Mouse (Mus musculus) midbrain, postnatal 0 days (tissue): ENCODE measurements around the gene Cpm. TPM values are rescaled to one million over a fixed set of nuclear protein-coding genes. Genes with fewer than 3 reads are reported as not detected.
"Not testable (repeated sequence)": the region's sequence is repeated elsewhere in the genome, so short reads cannot be mapped to it uniquely, and the experiment has no call there.

ENCODE experiments used
- ATAC-seq: fragments of 200-750 bp; cut with Nextera tagmentation; 2 replicates; pipeline ENCODE4 v1.8.0; 2017; ENCODE audit warnings: moderate number of reproducible peaks, mild to moderate bottlenecking, moderate TSS enrichment, moderate library complexity; ENCODE audit not compliant: low FRiP score
- DNase-seq: peaks from one replicate; pipeline ENCODE4 v3.0.0-alpha.2; 2015; ENCODE audit warnings: low spot score
- H3K27ac ChIP-seq: fragments of 300-500 bp; sonication (generic); 2 replicates; pipeline ENCODE4 v1.5.1; 2014; ENCODE audit warnings: low read depth, mild to moderate bottlenecking, low read length, mixed read lengths
- H3K27me3 ChIP-seq: fragments of 300-500 bp; sonication (generic); 2 replicates; pipeline ENCODE4 v1.6.1; 2014; ENCODE audit warnings: low read length, control low read depth, mixed read lengths; ENCODE audit not compliant: insufficient read depth
- H3K36me3 ChIP-seq: fragments of 300-500 bp; sonication (generic); 2 replicates; pipeline ENCODE4 v1.6.1; 2014; ENCODE audit warnings: low read length, control low read depth, mixed read lengths; ENCODE audit not compliant: insufficient read depth
- H3K4me1 ChIP-seq: fragments of 300-500 bp; sonication (generic); 2 replicates; pipeline ENCODE4 v1.6.1; 2014; ENCODE audit warnings: mild to moderate bottlenecking, control low read depth, antibody characterized with exemption, low read length, mixed read lengths; ENCODE audit not compliant: insufficient read depth
- H3K4me2 ChIP-seq: fragments of 300-500 bp; sonication (generic); 2 replicates; pipeline ENCODE4 v1.6.1; 2014; ENCODE audit warnings: low read depth, mild to moderate bottlenecking, low read length, mixed read lengths; ENCODE audit not compliant: poor library complexity, severe bottlenecking
- H3K4me3 ChIP-seq: fragments of 300-500 bp; sonication (generic); 2 replicates; pipeline ENCODE4 v1.5.1; 2014; ENCODE audit warnings: low read depth, mild to moderate bottlenecking, low read length, moderate library complexity
- H3K9ac ChIP-seq: fragments of 300-500 bp; sonication (generic); replicated peaks from 2 replicates; pipeline ENCODE4 v1.6.1; 2014; ENCODE audit warnings: mild to moderate bottlenecking, low read length, moderate library complexity, mixed read lengths; ENCODE audit not compliant: poor library complexity, severe bottlenecking
- H3K9me3 ChIP-seq: fragments of 300-500 bp; sonication (generic); 2 replicates; pipeline ENCODE4 v1.6.1; 2016; ENCODE audit warnings: low read length, control low read depth
- CTCF ChIP-seq: IDR thresholded peaks from 2 replicates; pipeline ENCODE4 v1.5.1; 2016; ENCODE audit warnings: antibody characterized with exemption, mild to moderate bottlenecking
- WGBS: fragments of 180-500 bp; shearing (Covaris S2); extraction: QIAGEN DNeasy Blood & Tissue Kit; methylation state at CpG from one replicate; pipeline ENCODE4 v1.1.7; 2014; 5-methylcytosine and 5-hydroxymethylcytosine counted together
- polyA plus RNA-seq: library from polyadenylated mRNA; unstranded; fragments of >200 nt; fragmentation: Nextera tagmentation; extraction: Ambion mirVana; gene quantifications from 2 replicates; pipeline ENCODE4 v1.2.1, GENCODE M21; 2015
- total RNA-seq: library from RNA; depleted of rRNA; stranded (reverse); fragments of >200 nt; gene quantifications from 2 replicates; pipeline ENCODE4 v1.2.3, GENCODE M21; 2014; rRNA removed

Cpm gene
- total and polyA plus RNA-seq, 2 experiments from 2014 or later = 3.9 to 7.9 TPM

DNA sequence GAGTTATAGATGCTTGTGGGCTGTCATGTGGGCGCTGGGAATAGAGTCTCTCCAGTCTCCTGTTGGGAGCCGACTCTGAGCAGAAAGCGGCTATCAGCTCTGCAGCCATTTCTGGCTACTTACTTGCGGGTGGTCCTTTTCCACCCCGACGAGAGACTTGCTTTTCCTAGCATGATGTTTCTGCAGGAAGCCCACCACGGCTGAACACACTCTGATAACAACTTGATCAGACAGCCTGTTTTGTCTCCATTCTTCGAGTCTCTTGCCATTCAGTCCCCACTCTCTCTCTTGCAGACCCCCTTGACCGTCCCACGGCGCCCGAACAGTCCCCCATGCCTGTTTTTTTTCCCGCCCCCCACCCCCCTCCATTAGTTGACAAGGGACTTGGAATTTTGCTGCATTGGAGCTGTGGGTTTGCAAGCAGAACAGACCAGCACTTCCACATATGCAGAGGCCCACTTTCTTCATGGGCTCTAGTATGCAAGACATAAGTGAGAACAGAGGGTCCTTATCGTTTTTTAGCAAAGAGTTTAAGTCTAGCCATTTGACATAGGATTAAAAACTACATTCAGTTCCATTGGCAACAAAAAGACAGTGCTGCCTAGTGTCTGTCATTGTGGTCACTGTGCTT lies 103.8 kb downstream of the Cpm start:
- DNase-seq (no peak), ATAC-seq (no peak)
- WGBS = 85% methylated on average over 14 of the region's 14 CpGs
- TF ChIP-seq CTCF = no peak
- no peaks in the 10 kb centered on the region for H3K27me3 ChIP-seq
- H3K4me1 ChIP-seq = no peaks in the 10 kb centered on the region
- no peaks in the 10 kb centered on the region for H3K9me3 ChIP-seq
- H3K4me2 ChIP-seq = no peak overlapping the region
- no peak overlapping the region for H3K27ac ChIP-seq
- H3K9ac ChIP-seq = no peak overlapping the region
- peaks cover 12% of the 10 kb centered on the region for H3K36me3 ChIP-seq
- H3K4me3 ChIP-seq = no peak overlapping the region

GRCm38 (mm10) chr10:117733626-117734025 lies 104.3 kb downstream of the Cpm start:
- not testable (repeated sequence) for DNase-seq, ATAC-seq, H3K27ac ChIP-seq, H3K4me3 ChIP-seq, H3K4me2 ChIP-seq, H3K9ac ChIP-seq, H3K27me3 ChIP-seq, H3K4me1 ChIP-seq, H3K9me3 ChIP-seq
- peaks cover 17% of the 10 kb centered on the region for H3K36me3 ChIP-seq
- WGBS = 89% methylated on average over 8 of the region's 8 CpGs

DNA sequence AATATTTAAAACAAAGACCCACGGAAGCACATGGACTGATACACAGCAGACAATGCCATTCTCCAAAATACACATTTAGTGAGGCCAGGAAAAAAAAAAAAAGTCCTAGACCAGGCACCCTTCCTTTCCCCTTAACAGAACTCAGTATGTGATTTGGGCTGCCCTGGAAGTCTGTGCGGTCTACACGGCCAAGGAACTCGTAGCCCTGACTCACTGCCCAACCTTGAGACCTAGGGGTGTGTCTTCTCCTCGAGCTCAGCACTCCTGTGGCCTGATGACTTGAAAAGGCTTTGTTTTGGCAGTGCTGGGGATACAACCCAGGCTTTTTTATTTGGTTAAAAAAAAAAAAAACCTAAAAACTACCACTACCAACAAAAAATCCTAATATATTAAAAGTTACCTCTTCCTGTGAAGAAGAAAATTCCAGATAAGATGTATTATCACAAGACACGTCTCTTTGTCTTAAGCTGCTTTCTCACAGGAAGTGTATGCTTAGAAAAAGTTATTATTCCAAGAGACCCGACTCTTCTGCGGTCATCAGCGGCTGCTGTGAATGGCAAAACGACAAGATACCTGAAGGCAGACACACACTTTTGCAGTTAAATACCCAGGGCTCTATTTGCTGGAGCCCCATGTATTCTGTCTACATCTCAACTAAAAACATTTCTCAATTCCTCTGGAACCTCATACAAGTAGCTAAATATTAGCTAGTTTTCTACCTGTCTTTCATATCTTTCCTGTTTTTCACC lies 105.0 kb downstream of the Cpm start:
- H3K4me3 ChIP-seq, H3K4me2 ChIP-seq, H3K27ac ChIP-seq, ATAC-seq, DNase-seq, H3K27me3 ChIP-seq, H3K4me1 ChIP-seq, H3K9ac ChIP-seq, H3K9me3 ChIP-seq: not testable (repeated sequence)
- H3K36me3 ChIP-seq = peaks cover 24% of the 10 kb centered on the region
- 86% methylated on average over 9 of the region's 10 CpGs for WGBS

DNA sequence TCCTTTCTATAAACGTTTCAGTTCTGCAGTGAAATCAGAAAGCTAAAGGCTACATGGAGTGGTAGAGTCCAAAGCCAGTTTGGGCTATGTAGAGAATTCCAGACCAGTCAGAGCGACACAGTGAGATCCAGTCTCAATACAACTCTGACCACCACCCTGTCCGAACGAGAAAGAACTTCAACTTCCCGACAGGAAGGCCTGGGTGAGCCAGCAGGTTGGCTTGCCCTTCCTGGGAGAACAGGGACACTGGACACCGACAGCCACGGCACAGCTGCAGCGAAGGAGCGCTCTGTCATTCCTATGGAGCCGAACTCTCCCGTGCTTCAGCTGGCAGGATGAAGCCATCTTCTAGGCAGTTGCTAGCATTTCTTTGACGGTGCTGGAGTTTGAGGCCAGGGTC lies 106.1 kb downstream of the Cpm start:
- not testable (repeated sequence) for H3K4me2 ChIP-seq, H3K4me3 ChIP-seq, ATAC-seq, H3K4me1 ChIP-seq, H3K27ac ChIP-seq, H3K9ac ChIP-seq, H3K9me3 ChIP-seq, H3K27me3 ChIP-seq, DNase-seq
- WGBS = 92% methylated on average over 11 of the region's 12 CpGs
- H3K36me3 ChIP-seq = peaks cover 32% of the 10 kb centered on the region

DNA sequence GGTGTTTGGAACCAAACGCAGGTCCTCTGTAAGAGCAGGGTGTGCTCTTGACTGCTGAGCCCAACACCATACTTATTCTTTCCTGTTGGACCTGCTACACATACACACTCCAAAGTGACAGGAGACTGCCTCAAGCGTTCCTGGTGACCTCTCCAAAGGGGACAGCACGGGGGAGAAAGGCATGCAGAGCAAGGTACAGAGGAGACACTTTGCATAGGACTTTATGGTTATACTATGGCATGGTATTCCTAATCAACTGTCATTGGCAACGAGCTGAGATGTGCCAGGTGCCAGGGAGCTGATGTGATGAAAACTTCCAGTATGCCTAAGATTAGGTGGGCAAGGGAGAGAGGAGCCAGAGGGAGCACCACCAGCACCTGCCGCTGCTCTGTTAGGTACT lies 107.3 kb downstream of the Cpm start:
- Histone ChIP-seq H3K27ac (no peak overlapping the region), H3K36me3 (peaks cover 35% of the 10 kb centered on the region), H3K4me1 (no peaks in the 10 kb centered on the region), H3K9me3 (no peaks in the 10 kb centered on the region), H3K27me3 (no peaks in the 10 kb centered on the region), H3K4me2 (no peak overlapping the region), H3K9ac (no peak overlapping the region), H3K4me3 (no peak overlapping the region)
- DNase-seq = no peak
- no peak for ATAC-seq
- 91% methylated on average over 5 of the region's 5 CpGs for WGBS
- TF ChIP-seq CTCF = no peak

Other genes with a start within 250 kb of the Cpm start
- gene Cpsf6, start 249.5 kb upstream of the Cpm start, total RNA-seq = 120 and 151 TPM in 2 replicates
- gene Cpsf6, start 249.5 kb upstream of the Cpm start, polyA plus RNA-seq = 78.9 and 85.1 TPM in 2 replicates
- gene Mdm2, start 81.3 kb downstream of the Cpm start, total RNA-seq = 65.1 and 69.9 TPM in 2 replicates
- gene Mdm2, start 81.3 kb downstream of the Cpm start, polyA plus RNA-seq = 23.2 and 28.7 TPM in 2 replicates
- 29.7 and 31.0 TPM in 2 replicates for gene Slc35e3, start 116.9 kb downstream of the Cpm start, total RNA-seq
- 23.7 and 24.4 TPM in 2 replicates for gene Slc35e3, start 116.9 kb downstream of the Cpm start, polyA plus RNA-seq
- gene Nup107, start 163.2 kb downstream of the Cpm start, total RNA-seq = 14.0 and 26.9 TPM in 2 replicates
- gene Nup107, start 163.2 kb downstream of the Cpm start, polyA plus RNA-seq = 16.7 and 17.5 TPM in 2 replicates
- gene Rap1b, start 216.5 kb downstream of the Cpm start, total RNA-seq = 66.0 and 78.7 TPM in 2 replicates
- gene Rap1b, start 216.5 kb downstream of the Cpm start, polyA plus RNA-seq = 140 and 145 TPM in 2 replicates